Mouse (Mus musculus): ENCODE results near the gene Sugt1. TPM values are rescaled to one million over a fixed set of nuclear protein-coding genes. Genes with fewer than 3 reads are reported as not detected.
A peak's percentile ranks its signal among the peaks of the same experiment; 100 is the strongest.

Sugt1 gene
- polyA plus RNA-seq, 1 experiment from 2014 or later = 118 TPM

DNA sequence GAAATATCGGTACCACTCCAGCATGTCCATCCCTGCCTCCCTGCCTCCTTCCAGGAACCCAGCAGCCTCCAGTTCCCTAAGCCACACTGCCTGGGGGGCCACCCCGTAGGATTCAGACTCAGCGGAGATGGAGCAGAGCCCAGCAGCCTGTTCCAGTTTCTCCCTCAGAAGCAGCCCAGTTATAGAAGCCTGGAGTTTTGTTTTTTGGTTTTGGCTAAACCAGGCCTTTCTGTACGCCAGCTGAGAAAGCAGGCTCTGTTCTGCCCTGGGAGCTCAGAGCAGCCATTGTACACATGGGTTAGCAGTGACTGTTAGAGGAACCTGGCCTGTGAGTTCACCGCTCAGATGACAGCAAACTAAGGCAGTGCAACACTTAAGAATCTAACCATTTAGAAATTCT, 70.8 kb downstream of the Sugt1 start:
- Histone ChIP-seq H3K36me3 (ENCODE audit: control insufficient read depth, insufficient read depth, low read length) (no peaks in the 10 kb centered on the region), H3K4me1 (ENCODE audit: control insufficient read depth, insufficient read depth, low read length) (0 out of 2 replicates have a peak, but pooled peaks cover 3% of the 10 kb centered on the region), H3K9me3 (replicated peaks; ENCODE audit: control insufficient read depth, low read length) (no peaks in the 10 kb centered on the region), H3K9ac (ENCODE audit: low read depth, low read length) (no peak overlapping the region), H3K27me3 (ENCODE audit: control insufficient read depth, insufficient read depth, low read length) (peaks cover 3% of the 10 kb centered on the region; the same call in 1 of the 2 replicates), H3K4me2 (no peak overlapping the region), H3K27ac (ENCODE audit: low read depth, low read length) (no peak overlapping the region), H3K4me3 (ENCODE audit: low read depth, low read length) (no peak overlapping the region)
- no peak for ATAC-seq (replicated peaks; ENCODE audit: insufficient number of reproducible peaks, low FRiP score, low TSS enrichment)
- WGBS (ENCODE audit: insufficient replicate concordance) = 67% methylated on average over 5 of the region's 5 CpGs

GRCm38 (mm10) chr14:79658748-79659508, 71.4 kb downstream of the Sugt1 start:
- Histone ChIP-seq H3K4me2 (no peak overlapping the region), H3K4me3 (ENCODE audit: low read depth, low read length) (no peak overlapping the region), H3K4me1 (ENCODE audit: control insufficient read depth, insufficient read depth, low read length) (0 out of 2 replicates have a peak, but pooled peaks cover 3% of the 10 kb centered on the region), H3K9me3 (replicated peaks; ENCODE audit: control insufficient read depth, low read length) (no peaks in the 10 kb centered on the region), H3K27ac (ENCODE audit: low read depth, low read length) (no peak overlapping the region), H3K27me3 (ENCODE audit: control insufficient read depth, insufficient read depth, low read length) (peaks cover 3% of the 10 kb centered on the region; the same call in 1 of the 2 replicates), H3K36me3 (ENCODE audit: control insufficient read depth, insufficient read depth, low read length) (no peaks in the 10 kb centered on the region), H3K9ac (ENCODE audit: low read depth, low read length) (no peak overlapping the region)
- WGBS (ENCODE audit: insufficient replicate concordance) = 71% methylated on average over 6 of the region's 6 CpGs
- ATAC-seq (replicated peaks; ENCODE audit: insufficient number of reproducible peaks, low FRiP score, low TSS enrichment) = no peak

GRCm38 (mm10) chr14:79660467-79660866, 73.0 kb downstream of the Sugt1 start:
- no peaks in the 10 kb centered on the region for H3K36me3 ChIP-seq (ENCODE audit: control insufficient read depth, insufficient read depth, low read length)
- H3K9ac ChIP-seq (ENCODE audit: low read depth, low read length) = no peak overlapping the region
- H3K27me3 ChIP-seq (ENCODE audit: control insufficient read depth, insufficient read depth, low read length) = peaks cover 3% of the 10 kb centered on the region; the same call in 1 of the 2 replicates
- H3K27ac ChIP-seq (ENCODE audit: low read depth, low read length) = no peak overlapping the region
- 51% methylated on average over 5 of the region's 5 CpGs for WGBS (ENCODE audit: insufficient replicate concordance)
- H3K9me3 ChIP-seq (replicated peaks; ENCODE audit: control insufficient read depth, low read length) = no peaks in the 10 kb centered on the region
- no peak for ATAC-seq (replicated peaks; ENCODE audit: insufficient number of reproducible peaks, low FRiP score, low TSS enrichment)
- H3K4me2 ChIP-seq = no peak overlapping the region
- 0 out of 2 replicates have a peak, but pooled peaks cover 3% of the 10 kb centered on the region for H3K4me1 ChIP-seq (ENCODE audit: control insufficient read depth, insufficient read depth, low read length)
- H3K4me3 ChIP-seq (ENCODE audit: low read depth, low read length) = no peak overlapping the region

DNA sequence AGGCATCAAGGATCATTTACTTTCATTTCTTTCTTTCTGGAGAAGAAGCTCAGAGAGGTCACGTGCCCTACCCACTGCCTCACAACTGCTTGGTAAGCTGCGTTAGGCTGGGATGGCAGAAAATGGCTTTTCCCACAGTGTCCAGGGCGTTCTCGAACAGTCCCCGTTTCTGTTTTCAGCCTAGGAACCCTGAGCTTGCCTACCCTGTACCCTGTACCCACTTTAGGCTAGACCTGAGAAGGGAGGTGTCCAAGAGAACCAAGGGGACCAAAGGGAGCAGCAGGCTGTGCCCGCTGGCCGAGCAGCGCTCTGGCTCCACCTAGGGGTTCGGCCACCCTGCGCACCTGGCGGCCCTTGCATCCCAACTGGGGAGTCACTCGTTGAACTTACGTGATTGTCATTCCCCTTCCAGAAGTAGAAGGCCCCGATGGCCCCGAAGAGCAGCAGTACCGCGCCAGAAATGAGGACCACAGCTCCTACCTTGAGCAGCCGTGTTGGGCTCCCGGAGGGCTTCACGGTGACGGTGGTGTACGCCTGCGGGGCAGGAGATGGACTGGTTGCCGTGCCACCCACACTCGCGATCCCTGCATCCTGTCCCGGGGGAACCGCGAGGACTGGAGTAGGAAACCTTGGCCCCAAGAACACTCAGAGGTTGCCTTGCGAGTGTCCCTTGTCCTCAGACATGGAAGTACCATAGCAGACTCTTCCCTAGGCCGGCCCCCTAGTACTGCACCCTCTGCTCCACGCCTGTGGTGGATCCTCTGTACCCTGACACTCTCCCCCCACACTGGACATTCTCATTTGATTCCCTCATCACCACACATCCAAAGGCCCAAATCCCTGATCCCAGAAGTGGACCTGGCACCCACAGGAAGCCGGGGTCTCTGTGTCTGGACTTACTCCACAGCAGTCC, 73.8 kb downstream of the Sugt1 start:
- WGBS (ENCODE audit: insufficient replicate concordance) = 16% methylated on average over 33 of the region's 33 CpGs
- no peaks in the 10 kb centered on the region for H3K36me3 ChIP-seq (ENCODE audit: control insufficient read depth, insufficient read depth, low read length)
- H3K27ac ChIP-seq (ENCODE audit: low read depth, low read length) = no peak overlapping the region
- 0 out of 2 replicates have a peak, but pooled peaks cover 3% of the 10 kb centered on the region for H3K4me1 ChIP-seq (ENCODE audit: control insufficient read depth, insufficient read depth, low read length)
- no peaks in the 10 kb centered on the region for H3K9me3 ChIP-seq (replicated peaks; ENCODE audit: control insufficient read depth, low read length)
- peak overlapping the region; percentile 69 for H3K4me2 ChIP-seq
- peak overlapping the region; percentile 25 for H3K4me3 ChIP-seq (ENCODE audit: low read depth, low read length)
- peak; percentile 57 for ATAC-seq (replicated peaks; ENCODE audit: insufficient number of reproducible peaks, low FRiP score, low TSS enrichment)
- peaks cover 3% of the 10 kb centered on the region; the same call in 1 of the 2 replicates for H3K27me3 ChIP-seq (ENCODE audit: control insufficient read depth, insufficient read depth, low read length)
- no peak overlapping the region for H3K9ac ChIP-seq (ENCODE audit: low read depth, low read length)

DNA sequence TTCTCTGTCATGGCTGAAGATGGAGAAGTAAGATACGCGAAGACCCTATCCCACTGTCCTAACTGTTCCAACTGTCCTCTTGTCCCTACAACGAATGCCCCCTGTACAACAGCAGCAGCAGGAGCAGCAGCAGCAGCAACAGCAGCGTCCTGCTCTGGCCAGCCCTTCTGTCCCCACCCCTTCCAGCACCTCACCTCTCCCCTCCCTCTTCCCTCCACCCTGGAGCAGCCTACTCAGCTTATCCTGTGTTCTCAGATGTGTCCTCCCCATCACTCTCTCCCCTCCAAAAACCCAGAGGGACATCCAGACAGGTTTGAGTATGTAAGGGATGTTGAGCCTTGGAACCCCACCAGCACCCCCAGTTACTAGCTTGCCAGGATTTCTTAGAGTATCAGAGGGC, 74.5 kb downstream of the Sugt1 start, which contains the start of gene Cnmd:
TSS of gene Cnmd (minus strand) at position 170 of the 400 bp plus-strand sequence.
- H3K27ac ChIP-seq (ENCODE audit: low read depth, low read length) = no peak within 1 kb of the TSS
- no peaks in the 10 kb centered on the region for H3K9me3 ChIP-seq (replicated peaks; ENCODE audit: control insufficient read depth, low read length)
- WGBS (ENCODE audit: insufficient replicate concordance) = 54% methylated on average over 4 of the region's 4 CpGs
- H3K4me2 ChIP-seq = peak within 1 kb of the TSS; percentile 69
- peak within 1 kb of the TSS; percentile 25 for H3K4me3 ChIP-seq (ENCODE audit: low read depth, low read length)
- H3K4me1 ChIP-seq (ENCODE audit: control insufficient read depth, insufficient read depth, low read length) = 0 out of 2 replicates have a peak, but pooled peaks cover 3% of the 10 kb centered on the region
- peaks cover 3% of the 10 kb centered on the region; the same call in 1 of the 2 replicates for H3K27me3 ChIP-seq (ENCODE audit: control insufficient read depth, insufficient read depth, low read length)
- H3K36me3 ChIP-seq (ENCODE audit: control insufficient read depth, insufficient read depth, low read length) = no peaks in the 10 kb centered on the region
- ATAC-seq (replicated peaks; ENCODE audit: insufficient number of reproducible peaks, low FRiP score, low TSS enrichment) = 0 out of 2 replicates have a peak, but pooled peaks have one; percentile 22
- no peak within 1 kb of the TSS for H3K9ac ChIP-seq (ENCODE audit: low read depth, low read length)

DNA sequence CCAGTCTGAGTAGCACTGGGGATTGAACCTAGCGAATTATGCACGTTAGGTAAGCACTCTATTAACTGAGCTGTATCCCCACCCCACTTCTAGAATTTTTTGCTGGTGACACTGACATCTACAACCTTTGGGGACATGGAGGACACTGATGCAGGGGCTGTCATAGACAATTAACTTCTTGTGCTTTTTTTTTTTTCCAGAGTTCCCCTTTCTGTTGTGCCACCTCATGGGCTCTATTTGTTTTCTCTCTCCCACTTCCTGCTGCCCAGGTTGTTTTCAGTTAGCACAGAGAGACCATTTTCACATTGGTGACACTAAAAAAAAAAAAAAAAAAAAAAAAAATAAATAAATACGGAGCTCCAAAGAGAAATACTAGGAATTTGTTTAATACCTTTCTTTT, 83.5 kb downstream of the Sugt1 start:
- Histone ChIP-seq H3K27ac (ENCODE audit: low read depth, low read length) (no peak overlapping the region), H3K4me3 (ENCODE audit: low read depth, low read length) (no peak overlapping the region), H3K4me1 (ENCODE audit: control insufficient read depth, insufficient read depth, low read length) (no peaks in the 10 kb centered on the region), H3K4me2 (no peak overlapping the region), H3K9me3 (replicated peaks; ENCODE audit: control insufficient read depth, low read length) (no peaks in the 10 kb centered on the region), H3K9ac (ENCODE audit: low read depth, low read length) (no peak overlapping the region), H3K36me3 (ENCODE audit: control insufficient read depth, insufficient read depth, low read length) (no peaks in the 10 kb centered on the region), H3K27me3 (ENCODE audit: control insufficient read depth, insufficient read depth, low read length) (no peaks in the 10 kb centered on the region)
- ATAC-seq (replicated peaks; ENCODE audit: insufficient number of reproducible peaks, low FRiP score, low TSS enrichment) = no peak
- 85% methylated on average over 3 of the region's 3 CpGs for WGBS (ENCODE audit: insufficient replicate concordance)

GRCm38 (mm10) chr14:79672567-79672966, 85.1 kb downstream of the Sugt1 start:
- ATAC-seq (replicated peaks; ENCODE audit: insufficient number of reproducible peaks, low FRiP score, low TSS enrichment) = no peak

More at GRCm38 (mm10) chr14:79672567-79672966, 85.1 kb downstream of the Sugt1 start:
- Histone ChIP-seq H3K4me2 (no peak overlapping the region), H3K9me3 (replicated peaks; ENCODE audit: control insufficient read depth, low read length) (no peaks in the 10 kb centered on the region), H3K27me3 (ENCODE audit: control insufficient read depth, insufficient read depth, low read length) (no peaks in the 10 kb centered on the region), H3K4me1 (ENCODE audit: control insufficient read depth, insufficient read depth, low read length) (no peaks in the 10 kb centered on the region), H3K36me3 (ENCODE audit: control insufficient read depth, insufficient read depth, low read length) (no peaks in the 10 kb centered on the region), H3K4me3 (ENCODE audit: low read depth, low read length) (no peak overlapping the region), H3K9ac (ENCODE audit: low read depth, low read length) (no peak overlapping the region), H3K27ac (ENCODE audit: low read depth, low read length) (no peak overlapping the region)
- 84% methylated on average over 5 of the region's 5 CpGs for WGBS (ENCODE audit: insufficient replicate concordance)

Measured in heart, embryonic 11.5 days (tissue).